Mouse (Mus musculus) mammary gland, adult 2 months (tissue): ENCODE data around the gene Dnajc17. TPM values are rescaled to one million over a fixed set of nuclear protein-coding genes. Genes with fewer than 3 reads are reported as not detected.

Source experiments
- polyA plus RNA-seq: library from polyadenylated mRNA; depleted of rRNA; stranded (reverse); fragments of >200 nt; gene quantifications from 2 replicates; pipeline ENCODE4 v1.2.3, GENCODE M21; 2012; ENCODE audit warnings: low replicate concordance; rRNA removed

Dnajc17 gene
- 1.9 TPM in 2 replicates for polyA plus RNA-seq

DNA sequence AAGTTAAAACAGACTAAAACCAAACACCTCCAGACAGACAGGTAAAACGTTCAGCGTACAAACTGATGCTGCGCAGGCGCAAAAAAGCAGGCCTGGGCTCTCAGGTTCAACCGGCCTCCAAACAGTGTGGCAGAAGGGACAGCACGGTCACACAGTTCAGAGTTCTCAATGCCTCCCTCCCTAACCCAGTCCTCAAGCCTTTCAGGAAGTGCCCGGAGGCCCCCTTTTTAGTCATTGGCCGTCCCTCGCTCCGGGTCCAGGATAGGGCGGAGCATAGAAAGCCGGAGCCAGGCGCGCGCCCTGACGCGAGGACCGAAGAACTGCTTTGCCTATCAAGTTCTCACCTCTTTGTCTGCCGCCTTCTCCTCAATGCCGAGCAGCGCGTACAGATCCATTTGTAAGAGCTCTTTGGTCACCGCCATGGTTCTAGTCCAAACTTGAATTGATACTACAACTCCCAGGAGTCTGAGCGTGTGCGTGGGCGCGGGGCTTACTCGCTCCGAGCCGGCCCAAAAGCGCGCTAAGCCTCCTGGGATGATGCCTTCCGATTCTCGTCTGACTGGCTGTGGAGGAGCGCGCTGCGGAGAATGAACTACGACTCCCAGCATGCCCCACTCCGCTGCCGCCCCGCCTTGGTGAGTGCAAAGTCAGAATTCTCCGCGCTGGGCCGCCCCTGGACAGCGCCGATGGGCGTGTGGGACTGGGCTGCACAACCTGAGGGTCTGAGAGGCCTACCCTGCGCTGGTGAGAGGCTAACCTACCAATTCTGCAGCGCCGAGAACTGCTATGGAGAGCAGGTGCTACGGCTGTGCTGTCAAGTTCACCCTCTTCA is at the start of gene Dnajc17, which contains the start of gene Zfyve19:
Gene Dnajc17, minus strand, starts transcription at position 452 of the 832 bp plus-strand sequence.
Gene Zfyve19, plus strand, starts transcription at position 274 of the 832 bp plus-strand sequence.

DNA sequence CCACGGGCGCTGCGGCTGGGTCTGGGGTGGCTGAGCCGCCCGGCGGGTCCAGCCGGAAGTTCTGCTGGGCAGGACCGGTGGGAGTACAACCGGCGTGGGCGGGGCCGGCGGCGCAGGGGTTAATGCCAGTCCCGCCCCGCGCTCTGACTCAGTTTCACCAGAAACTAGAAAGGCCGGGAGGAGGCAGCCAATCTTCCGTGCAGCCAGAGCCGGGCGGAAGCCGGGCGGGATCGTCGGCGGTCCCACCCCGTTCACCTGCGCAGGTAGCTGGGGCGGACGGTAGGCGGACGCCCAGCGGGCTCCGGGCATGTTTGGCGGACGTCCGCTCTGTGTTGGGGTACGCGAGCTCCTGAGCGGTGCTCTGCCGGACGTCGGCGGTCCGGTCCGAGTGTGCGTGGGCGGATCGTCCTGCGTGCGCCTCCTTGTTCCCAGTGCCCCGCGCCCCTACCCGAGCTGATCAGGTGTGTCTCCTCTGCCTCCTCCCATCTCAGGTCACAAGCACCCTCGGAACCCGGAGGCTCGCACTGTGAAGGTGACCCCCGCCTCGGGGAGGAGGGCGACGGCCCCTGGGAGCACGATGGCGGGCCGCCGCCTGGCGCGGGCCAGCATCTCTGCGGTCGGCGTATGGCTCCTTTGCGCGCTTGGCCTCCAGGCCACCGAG is 28.7 kb upstream of the Dnajc17 start, which contains the start of gene Spint1:
Gene Spint1, plus strand, starts transcription at position 153 of the 661 bp plus-strand sequence.

GRCm38 (mm10) chr2:119229775-119230704 is 21.4 kb upstream of the Dnajc17 start, which contains the start of gene Ppp1r14d:
Gene Ppp1r14d (minus strand): TSS chr2:119229906.

GRCm38 (mm10) chr2:119173991-119174651 is 34.5 kb downstream of the Dnajc17 start, which contains the start of gene Gm14137:
Gene Gm14137 (plus strand): TSS chr2:119174509.

GRCm38 (mm10) chr2:119166901-119167865 is 41.4 kb downstream of the Dnajc17 start, which contains the start of gene Gchfr:
Gene Gchfr (plus strand): TSS chr2:119167773.

GRCm38 (mm10) chr2:119156681-119157572 is 51.7 kb downstream of the Dnajc17 start, which contains the start of gene Rmdn3:
Gene Rmdn3 (minus strand): TSS chr2:119157034.

Other genes with a start within 250 kb of the Dnajc17 start
- 4.3 and 6.4 TPM in 2 replicates for gene Ccdc32, start 179.4 kb downstream of the Dnajc17 start, polyA plus RNA-seq
- gene Rpusd2, start 174.0 kb downstream of the Dnajc17 start, polyA plus RNA-seq: 4.6 and 4.8 TPM in 2 replicates
- gene Knl1, start 161.7 kb downstream of the Dnajc17 start, polyA plus RNA-seq: 0.11 and 0.17 TPM in 2 replicates
- gene Rad51, start 96.0 kb downstream of the Dnajc17 start, polyA plus RNA-seq: 1.8 and 2.1 TPM in 2 replicates
- 23.3 and 29.3 TPM in 2 replicates for gene Rmdn3, start 51.8 kb downstream of the Dnajc17 start, polyA plus RNA-seq
- gene Gchfr, start 41.0 kb downstream of the Dnajc17 start, polyA plus RNA-seq: 80.1 and 84.8 TPM in 2 replicates
- 0.12 and 0.36 TPM in 2 replicates for gene Gm14137, start 34.3 kb downstream of the Dnajc17 start, polyA plus RNA-seq
- gene Zfyve19, start 178 bp downstream of the Dnajc17 start, polyA plus RNA-seq: 34.3 and 37.0 TPM in 2 replicates
- 0.18 TPM in 1 of 2 replicates, not detected in the other for gene Ppp1r14d, start 21.1 kb upstream of the Dnajc17 start, polyA plus RNA-seq
- 21.6 and 23.1 TPM in 2 replicates for gene Spint1, start 28.6 kb upstream of the Dnajc17 start, polyA plus RNA-seq
- 3.0 and 5.0 TPM in 2 replicates for gene Rhov, start 62.5 kb upstream of the Dnajc17 start, polyA plus RNA-seq
- gene Vps18, start 79.9 kb upstream of the Dnajc17 start, polyA plus RNA-seq: 20.5 and 30.9 TPM in 2 replicates
- gene Dll4, start 117.0 kb upstream of the Dnajc17 start, polyA plus RNA-seq: 17.0 and 24.0 TPM in 2 replicates
- gene Chac1, start 142.4 kb upstream of the Dnajc17 start, polyA plus RNA-seq: 8.4 and 31.1 TPM in 2 replicates